Mouse (Mus musculus) layer of hippocampus, postnatal 14 days (tissue): ENCODE results near the gene Otx1. TPM values are rescaled to one million over a fixed set of nuclear protein-coding genes. Genes with fewer than 3 reads are reported as not detected.

ENCODE experiments used
- DNase-seq, 2 experiments: peaks; one replicate each; pipeline ENCODE4 v3.0.0; 2021 to 2022; ENCODE audit warnings: low spot score in 2 of 2, mixed read lengths in 1 of 2
- total RNA-seq, 2 experiments: library from RNA; stranded (reverse); gene quantifications; 2 replicates each; pipeline ENCODE4 v1.2.3; 2021

Gene Otx1
- total RNA-seq, 2 experiments from 2014 or later, result 5.0 to 6.6 TPM

DNA sequence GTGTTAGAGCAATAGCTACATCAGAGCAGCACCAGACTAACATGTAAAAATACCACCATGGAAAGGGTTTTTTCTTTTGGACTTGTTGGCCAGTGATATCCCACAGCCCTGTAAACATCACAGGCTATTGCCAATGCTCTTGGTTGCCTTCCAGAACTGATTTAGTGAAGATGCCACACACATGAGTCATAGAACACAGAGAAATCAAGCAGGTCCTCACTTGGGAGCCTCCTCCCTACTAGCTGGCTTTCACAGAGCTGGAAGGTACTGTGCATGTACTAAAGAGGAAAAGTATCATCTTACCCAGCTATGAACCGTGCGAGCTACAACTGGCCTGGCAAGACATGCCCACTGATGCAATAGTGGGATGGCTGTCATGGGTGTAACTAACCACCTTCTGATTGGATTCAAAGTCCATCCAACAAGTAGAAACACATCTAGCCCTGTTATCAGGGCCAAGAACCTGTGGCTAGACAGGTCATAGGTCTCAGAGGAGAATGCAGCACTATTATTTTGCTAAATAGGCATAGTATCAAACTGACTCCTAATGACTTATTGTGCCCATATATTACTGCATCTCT lies 51.0 kb downstream of the Otx1 start:
- DNase-seq, result no peak

DNA sequence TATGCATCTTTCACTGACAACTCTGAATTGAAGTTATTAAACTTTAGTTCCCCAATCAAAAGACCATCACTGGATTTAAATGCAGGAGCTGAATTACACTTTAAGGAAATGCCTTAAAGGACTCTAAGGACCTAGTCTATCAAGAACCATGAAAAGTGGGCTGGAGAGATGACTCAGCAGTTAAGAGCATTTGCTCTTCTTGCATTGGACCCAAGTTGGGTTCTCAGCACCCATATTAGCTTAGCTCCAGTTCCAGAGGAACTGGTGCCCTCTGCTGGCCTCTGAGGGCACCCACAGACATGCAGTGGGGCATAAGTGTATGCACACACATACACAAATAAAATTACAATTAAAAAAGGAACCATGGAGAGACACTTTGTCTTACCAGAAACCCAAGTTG lies 52.6 kb downstream of the Otx1 start:
- no peak for DNase-seq
